Mouse (Mus musculus): Measurements from ENCODE around the gene Fam19a5. TPM values are rescaled to one million over a fixed set of nuclear protein-coding genes. Genes with fewer than 3 reads are reported as not detected.
A peak's percentile ranks its signal among the peaks of the same experiment; 100 is the strongest.

Gene Fam19a5
- polyA plus RNA-seq, 1 experiment from 2014 or later, result 15.8 TPM

- WGBS, result 20% methylated on average over 11 of the region's 11 CpGs
- peaks cover 19% of the 10 kb centered on the region for H3K4me1 ChIP-seq (ENCODE audit: control insufficient read depth, insufficient read depth, low read length)
- H3K27me3 ChIP-seq (replicated peaks; ENCODE audit: control insufficient read depth, insufficient read depth, low read length), result no peaks in the 10 kb centered on the region
- no peaks in the 10 kb centered on the region for H3K9me3 ChIP-seq (replicated peaks; ENCODE audit: control insufficient read depth, low read length)
- no peak overlapping the region for H3K4me2 ChIP-seq (ENCODE audit: low read length)
- no peak overlapping the region for H3K4me3 ChIP-seq (ENCODE audit: low read depth, low read length)
- ATAC-seq, result peak; percentile 92
- no peaks in the 10 kb centered on the region for H3K36me3 ChIP-seq (ENCODE audit: control insufficient read depth, insufficient read depth, low read length)
- peak overlapping the region; percentile 79 for H3K27ac ChIP-seq (ENCODE audit: low read depth, low read length)
- peak; percentile 90 for DNase-seq (ENCODE audit: low spot score)
- H3K9ac ChIP-seq (ENCODE audit: low read length), result no peak overlapping the region
These were observed 22.2 kb downstream of the Fam19a5 start for GRCm38 (mm10) chr15:87566040-87566929.

- Histone ChIP-seq H3K4me3 (ENCODE audit: low read depth, low read length) (no peak overlapping the region), H3K27ac (ENCODE audit: low read depth, low read length) (no peak overlapping the region), H3K36me3 (ENCODE audit: control insufficient read depth, insufficient read depth, low read length) (no peaks in the 10 kb centered on the region), H3K4me1 (ENCODE audit: control insufficient read depth, insufficient read depth, low read length) (peaks cover 19% of the 10 kb centered on the region), H3K9me3 (replicated peaks; ENCODE audit: control insufficient read depth, low read length) (no peaks in the 10 kb centered on the region), H3K27me3 (replicated peaks; ENCODE audit: control insufficient read depth, insufficient read depth, low read length) (no peaks in the 10 kb centered on the region), H3K9ac (ENCODE audit: low read length) (no peak overlapping the region), H3K4me2 (ENCODE audit: low read length) (no peak overlapping the region)
- 84% methylated on average over 11 of the region's 11 CpGs for WGBS
- no peak for DNase-seq (ENCODE audit: low spot score)
- ATAC-seq, result no peak
These were observed 26.1 kb downstream of the Fam19a5 start for GRCm38 (mm10) chr15:87570182-87570581.

- Histone ChIP-seq H3K4me1 (ENCODE audit: control insufficient read depth, insufficient read depth, low read length) (peaks cover 5% of the 10 kb centered on the region; the same call in 1 of the 2 replicates), H3K27ac (ENCODE audit: low read depth, low read length) (no peak overlapping the region), H3K36me3 (ENCODE audit: control insufficient read depth, insufficient read depth, low read length) (no peaks in the 10 kb centered on the region), H3K4me2 (ENCODE audit: low read length) (no peak overlapping the region), H3K27me3 (replicated peaks; ENCODE audit: control insufficient read depth, insufficient read depth, low read length) (no peaks in the 10 kb centered on the region), H3K9me3 (replicated peaks; ENCODE audit: control insufficient read depth, low read length) (no peaks in the 10 kb centered on the region), H3K4me3 (ENCODE audit: low read depth, low read length) (no peak overlapping the region), H3K9ac (ENCODE audit: low read length) (no peak overlapping the region)
- ATAC-seq (no peak), DNase-seq (ENCODE audit: low spot score) (no peak)
- 87% methylated on average over 5 of the region's 5 CpGs for WGBS
These were observed 35.8 kb downstream of the Fam19a5 start for GRCm38 (mm10) chr15:87579861-87580260.

GRCm38 (mm10) chr15:87583921-87584621 is 40.0 kb downstream of the Fam19a5 start:
- Histone ChIP-seq H3K9ac (ENCODE audit: low read length) (no peak overlapping the region; the same call in 1 of the 2 replicates), H3K4me3 (ENCODE audit: low read depth, low read length) (no peak overlapping the region), H3K4me2 (ENCODE audit: low read length) (0 out of 2 replicates have a peak overlapping the region, but pooled peaks have one; percentile 2), H3K27ac (ENCODE audit: low read depth, low read length) (peak overlapping the region; percentile 57; the same call in 1 of the 2 replicates), H3K4me1 (ENCODE audit: control insufficient read depth, insufficient read depth, low read length) (peaks cover 5% of the 10 kb centered on the region; the same call in 1 of the 2 replicates), H3K9me3 (replicated peaks; ENCODE audit: control insufficient read depth, low read length) (no peaks in the 10 kb centered on the region), H3K27me3 (replicated peaks; ENCODE audit: control insufficient read depth, insufficient read depth, low read length) (no peaks in the 10 kb centered on the region), H3K36me3 (ENCODE audit: control insufficient read depth, insufficient read depth, low read length) (no peaks in the 10 kb centered on the region)
- DNase-seq (ENCODE audit: low spot score) (peak; percentile 55), ATAC-seq (peak; percentile 71; the same call in 1 of the 2 replicates)
- 50% methylated on average over 26 of the region's 26 CpGs for WGBS

- Histone ChIP-seq H3K9ac (ENCODE audit: low read length) (no peak overlapping the region), H3K4me3 (ENCODE audit: low read depth, low read length) (no peak overlapping the region), H3K9me3 (replicated peaks; ENCODE audit: control insufficient read depth, low read length) (no peaks in the 10 kb centered on the region), H3K27ac (ENCODE audit: low read depth, low read length) (no peak overlapping the region), H3K36me3 (ENCODE audit: control insufficient read depth, insufficient read depth, low read length) (no peaks in the 10 kb centered on the region), H3K4me2 (ENCODE audit: low read length) (no peak overlapping the region), H3K4me1 (ENCODE audit: control insufficient read depth, insufficient read depth, low read length) (peaks cover 5% of the 10 kb centered on the region; the same call in 1 of the 2 replicates), H3K27me3 (replicated peaks; ENCODE audit: control insufficient read depth, insufficient read depth, low read length) (no peaks in the 10 kb centered on the region)
- peak; percentile 56 for DNase-seq (ENCODE audit: low spot score)
- WGBS, result 63% methylated on average over 10 of the region's 10 CpGs
- ATAC-seq, result peak; percentile 34; the same call in 1 of the 2 replicates
These were observed 46.9 kb downstream of the Fam19a5 start for GRCm38 (mm10) chr15:87590975-87591374.

- H3K4me2 ChIP-seq (ENCODE audit: low read length), result no peak overlapping the region
- H3K36me3 ChIP-seq (ENCODE audit: control insufficient read depth, insufficient read depth, low read length), result no peaks in the 10 kb centered on the region
- 49% methylated on average over 8 of the region's 8 CpGs for WGBS
- peaks cover 10% of the 10 kb centered on the region for H3K4me1 ChIP-seq (ENCODE audit: control insufficient read depth, insufficient read depth, low read length)
- no peak overlapping the region for H3K9ac ChIP-seq (ENCODE audit: low read length)
- H3K9me3 ChIP-seq (replicated peaks; ENCODE audit: control insufficient read depth, low read length), result no peaks in the 10 kb centered on the region
- no peak overlapping the region for H3K27ac ChIP-seq (ENCODE audit: low read depth, low read length)
- no peak overlapping the region for H3K4me3 ChIP-seq (ENCODE audit: low read depth, low read length)
- H3K27me3 ChIP-seq (replicated peaks; ENCODE audit: control insufficient read depth, insufficient read depth, low read length), result no peaks in the 10 kb centered on the region
- DNase-seq (ENCODE audit: low spot score), result peak; percentile 31
- ATAC-seq, result 0 out of 2 replicates have a peak, but pooled peaks have one; percentile 4
These were observed 52.6 kb downstream of the Fam19a5 start for GRCm38 (mm10) chr15:87596731-87597130.

- Histone ChIP-seq H3K9ac (ENCODE audit: low read length) (no peak overlapping the region), H3K4me2 (ENCODE audit: low read length) (no peak overlapping the region), H3K4me1 (ENCODE audit: control insufficient read depth, insufficient read depth, low read length) (peaks cover 10% of the 10 kb centered on the region), H3K27ac (ENCODE audit: low read depth, low read length) (no peak overlapping the region), H3K4me3 (ENCODE audit: low read depth, low read length) (no peak overlapping the region), H3K9me3 (replicated peaks; ENCODE audit: control insufficient read depth, low read length) (no peaks in the 10 kb centered on the region), H3K36me3 (ENCODE audit: control insufficient read depth, insufficient read depth, low read length) (no peaks in the 10 kb centered on the region), H3K27me3 (replicated peaks; ENCODE audit: control insufficient read depth, insufficient read depth, low read length) (no peaks in the 10 kb centered on the region)
- ATAC-seq, result no peak
- 36% methylated on average over 4 of the region's 4 CpGs for WGBS
- peak; percentile 54 for DNase-seq (ENCODE audit: low spot score)
These were observed 53.0 kb downstream of the Fam19a5 start for GRCm38 (mm10) chr15:87597149-87597548.

GRCm38 (mm10) chr15:87597766-87598165 is 53.7 kb downstream of the Fam19a5 start:
- H3K4me3 ChIP-seq (ENCODE audit: low read depth, low read length), result no peak overlapping the region
- DNase-seq (ENCODE audit: low spot score), result no peak
- H3K4me1 ChIP-seq (ENCODE audit: control insufficient read depth, insufficient read depth, low read length), result peaks cover 10% of the 10 kb centered on the region
- no peaks in the 10 kb centered on the region for H3K36me3 ChIP-seq (ENCODE audit: control insufficient read depth, insufficient read depth, low read length)
- H3K9me3 ChIP-seq (replicated peaks; ENCODE audit: control insufficient read depth, low read length), result no peaks in the 10 kb centered on the region
- H3K27ac ChIP-seq (ENCODE audit: low read depth, low read length), result no peak overlapping the region
- WGBS, result 96% methylated on average over 4 of the region's 4 CpGs
- H3K9ac ChIP-seq (ENCODE audit: low read length), result no peak overlapping the region
- H3K4me2 ChIP-seq (ENCODE audit: low read length), result no peak overlapping the region
- H3K27me3 ChIP-seq (replicated peaks; ENCODE audit: control insufficient read depth, insufficient read depth, low read length), result no peaks in the 10 kb centered on the region
- ATAC-seq, result no peak
